Mouse (Mus musculus): Measurements from ENCODE around the gene Gprc6a. TPM values are rescaled to one million over a fixed set of nuclear protein-coding genes. Genes with fewer than 3 reads are reported as not detected.

Gprc6a gene
- total RNA-seq, 2 experiments from 2014 or later, result not detected

DNA sequence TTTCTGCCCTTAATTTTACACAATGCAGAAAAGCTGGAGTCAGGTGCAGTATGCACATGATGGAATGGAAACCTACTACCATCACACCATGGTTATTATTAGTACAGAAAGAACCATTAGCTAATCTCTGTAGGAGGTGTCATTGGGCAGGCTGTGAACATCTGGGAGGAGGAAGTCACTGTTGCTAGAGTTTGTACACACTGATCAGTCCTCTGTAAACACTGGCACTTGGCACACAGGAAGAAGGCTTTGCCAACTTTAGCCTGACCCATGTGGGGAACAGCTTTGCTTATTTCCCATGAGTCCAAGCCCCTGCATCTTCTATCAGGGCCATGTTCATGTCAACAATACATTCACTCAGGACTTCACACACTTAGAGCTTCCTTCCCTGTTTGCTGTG lies 46.3 kb downstream of the Gprc6a start:
- DNase-seq, result no peak

GRCm38 (mm10) chr10:51584378-51584777 lies 46.9 kb downstream of the Gprc6a start:
- DNase-seq, result no peak

GRCm38 (mm10) chr10:51571225-51571996 lies 59.9 kb downstream of the Gprc6a start:
- DNase-seq, result no peak

Other genes starting within 250 kb of the Gprc6a start
- not detected for gene Gm49339, start 150.8 kb downstream of the Gprc6a start, total RNA-seq (2021)
- gene Lilr4b, start 150.8 kb downstream of the Gprc6a start, total RNA-seq (2021), result under 1 TPM in 1 of 2 experiments, not detected in 1; 0.25 TPM
- gene Lilrb4a, start 140.5 kb downstream of the Gprc6a start, total RNA-seq (2021), result under 1 TPM in 1 of 2 experiments, not detected in 1; 0.46 TPM
- gene Fam162b, start 40.9 kb downstream of the Gprc6a start, total RNA-seq (2021), result not detected
- not detected for gene Rfx6, start 46.3 kb upstream of the Gprc6a start, total RNA-seq (2021)

Data from layer of hippocampus, postnatal 36 days (tissue).